Mouse (Mus musculus): ENCODE data around the gene AC124108.1.

- no peak for TF ChIP-seq MAX (IDR thresholded peaks at IDR 0.05)
- no peak for TF ChIP-seq CTCF (IDR thresholded peaks at IDR 0.05; ENCODE audit: control insufficient read depth, insufficient read depth, insufficient read length)
- no peak for TF ChIP-seq FOSL1 (IDR thresholded peaks at IDR 0.05; ENCODE audit: insufficient read depth, low read length, poor library complexity, severe bottlenecking)
- no peak for TF ChIP-seq MYOG (IDR thresholded peaks at IDR 0.05; ENCODE audit: control insufficient read depth, extremely low read depth, insufficient read length)
- TF ChIP-seq MYOD1 (IDR thresholded peaks at IDR 0.05; ENCODE audit: control insufficient read depth, insufficient read length, low read depth), result no peak
Observed at GRCm38 (mm10) chr1:132189231-132189630, 2.0 kb upstream of the AC124108.1 start.

Measured in C2C12 (cell line).